In the genomic region with DNA sequence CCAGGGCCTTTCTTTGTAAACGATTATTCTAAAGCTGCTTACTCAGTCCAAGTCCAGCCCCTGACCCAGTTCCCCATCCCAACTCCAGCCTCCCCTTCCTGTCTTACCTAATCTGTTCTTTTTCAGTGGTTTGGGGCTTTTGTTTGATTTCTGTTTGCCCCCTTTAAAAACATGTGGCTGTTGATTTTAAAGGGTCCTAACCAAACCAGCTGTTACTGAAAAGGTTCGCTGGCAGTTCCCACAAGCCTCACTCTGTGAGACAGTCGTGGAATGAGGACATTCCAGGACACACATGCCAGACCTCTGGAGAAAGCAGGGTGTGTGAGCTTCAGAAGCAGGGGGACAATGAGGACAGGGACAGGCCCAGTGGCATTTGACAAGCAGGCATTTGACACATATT, we compare ENCODE assay signal across 25 mouse cellular contexts. TPM values are rescaled to one million over a fixed set of nuclear protein-coding genes. Genes with fewer than 3 reads are reported as not detected.
"Had no signal": no experiment of that assay in that cellular context is flagged by ENCODE, and none has a peak within 500 bp of the region (broad histone marks: within the 10 kb centered on the region; RNA-seq: fewer than 3 reads in every experiment).

No protein-coding gene starts in this region.

- DNase-seq: liver, postnatal 0 days; lung, adult 2 months; lung, postnatal 14 days; lung, postnatal 36 days; right cerebral cortex, postnatal 14 days; thymus, adult 2 months; thymus, postnatal 25 days; thymus, postnatal 4 days had no signal

RNA-seq across cellular contexts. Expression of a gene that starts 3.8 kb away (rescaled TPM):
- total RNA-seq: megakaryocyte progenitor cell, adult 5-6 weeks; midbrain, postnatal 0 days; monocyte, adult 5-6 weeks; neutrophil, adult 5-6 weeks had no signal
- polyA plus RNA-seq: liver, postnatal 0 days; lung, adult 2 months; lung, embryonic 15.5 days; lung, postnatal 0 days; macrophage; midbrain, embryonic 11.5 days; midbrain, embryonic 13.5 days; midbrain, embryonic 15.5 days; midbrain, postnatal 0 days; neural tube, embryonic 12.5 days; neural tube, embryonic 14.5 days; spleen, adult 2 months; stomach, embryonic 15.5 days; stomach, postnatal 0 days; testis, adult 2 months; urinary bladder, adult 2 months had no signal

RNA-seq across cellular contexts. Expression of a gene that starts 19.6 kb away (rescaled TPM):
- total RNA-seq: megakaryocyte progenitor cell, adult 5-6 weeks; monocyte, adult 5-6 weeks; neutrophil, adult 5-6 weeks had no signal
- polyA plus RNA-seq: liver, postnatal 0 days; lung, adult 2 months; lung, embryonic 15.5 days; lung, postnatal 0 days; macrophage; spleen, adult 2 months; stomach, embryonic 15.5 days; stomach, postnatal 0 days; urinary bladder, adult 2 months had no signal

RNA-seq across cellular contexts. Expression of a gene that starts 28.8 kb away (rescaled TPM):
- total RNA-seq: megakaryocyte progenitor cell, adult 5-6 weeks; monocyte, adult 5-6 weeks; neutrophil, adult 5-6 weeks had no signal
- polyA plus RNA-seq: liver, postnatal 0 days; macrophage; testis, adult 2 months had no signal

RNA-seq across cellular contexts. Expression of a gene that starts 35.5 kb away (rescaled TPM):
- total RNA-seq: megakaryocyte progenitor cell, adult 5-6 weeks; midbrain, postnatal 0 days; monocyte, adult 5-6 weeks; neutrophil, adult 5-6 weeks had no signal
- polyA plus RNA-seq: liver, postnatal 0 days; lung, adult 2 months; lung, embryonic 15.5 days; lung, postnatal 0 days; macrophage; midbrain, embryonic 11.5 days; midbrain, embryonic 13.5 days; midbrain, embryonic 15.5 days; midbrain, postnatal 0 days; neural tube, embryonic 12.5 days; neural tube, embryonic 14.5 days; spleen, adult 2 months; stomach, embryonic 15.5 days; stomach, postnatal 0 days; testis, adult 2 months; urinary bladder, adult 2 months had no signal

RNA-seq across cellular contexts. Expression of a gene that starts 47.7 kb away (rescaled TPM):
- total RNA-seq: megakaryocyte progenitor cell, adult 5-6 weeks; monocyte, adult 5-6 weeks; neutrophil, adult 5-6 weeks had no signal
- polyA plus RNA-seq: liver, postnatal 0 days; lung, adult 2 months; lung, embryonic 15.5 days; lung, postnatal 0 days; macrophage; midbrain, embryonic 11.5 days; midbrain, embryonic 13.5 days; neural tube, embryonic 12.5 days; spleen, adult 2 months had no signal
